ENCODE assay signal across 9 mouse cellular contexts in the genomic region with DNA sequence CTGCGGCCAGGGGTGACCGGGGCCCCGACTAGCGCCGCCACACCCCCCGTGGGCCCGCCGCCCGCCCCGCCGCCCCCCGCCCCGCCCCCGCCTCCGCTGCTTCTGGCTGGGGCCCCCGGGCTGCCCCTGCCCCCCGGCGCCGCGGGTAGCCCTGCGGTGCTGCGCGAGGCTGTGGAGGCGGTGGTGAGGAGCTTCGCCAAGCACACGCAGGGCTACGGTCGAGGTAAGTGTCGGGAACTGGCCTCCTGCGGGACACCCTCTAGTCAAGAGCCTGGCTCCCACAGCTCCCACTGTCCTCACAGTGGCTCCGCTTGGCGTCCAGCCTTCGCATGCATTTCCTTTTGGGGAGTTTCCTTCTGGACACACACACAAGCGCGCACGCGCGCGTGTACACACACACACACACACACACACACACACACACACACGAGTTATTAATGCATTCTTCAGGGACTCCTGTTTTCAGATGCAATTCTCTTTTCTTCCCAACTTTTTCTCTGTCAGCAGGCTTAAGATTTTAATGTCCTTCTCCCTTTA. TPM values are rescaled to one million over a fixed set of nuclear protein-coding genes. Genes with fewer than 3 reads are reported as not detected.
DNase-seq lines count a peak whose midpoint lies in the region; ATAC-seq and TF ChIP-seq lines count a peak whose summit lies in the region.
"Had no signal": no experiment of that assay in that cellular context is flagged by ENCODE, and none has a peak within 500 bp of the region (broad histone marks: within the 10 kb centered on the region; RNA-seq: fewer than 3 reads in every experiment).

No protein-coding gene starts in this region.

- 1% methylated on average over 36 of the region's 40 CpGs for WGBS in liver, embryonic 14.5 days (ENCODE audit: insufficient replicate concordance)
- under 1% methylated on average over 35 of the region's 40 CpGs for WGBS in neural tube, embryonic 14.5 days

- peak; percentile 26 for ATAC-seq in Patski
- ATAC-seq in liver, embryonic 14.5 days (ENCODE audit: insufficient read depth): peak; percentile 58
- peak; percentile 65 for ATAC-seq in neural tube, embryonic 14.5 days (ENCODE audit: low read depth)
- no peak for ATAC-seq in erythroid progenitor cell, adult 5-6 weeks (replicated peaks; ENCODE audit: low FRiP score, poor library complexity, severe bottlenecking)

- no peak for TF ChIP-seq CTCF in Patski (IDR thresholded peaks at IDR 0.05)
- TF ChIP-seq CTCF in liver, embryonic 14.5 days (IDR thresholded peaks at IDR 0.05; ENCODE audit: low read depth): no peak

- peak; percentile 82 for DNase-seq in 3134 (ENCODE audit: extremely low read depth, insufficient read length, low spot score)
- DNase-seq in Patski (ENCODE audit: low read depth, low spot score): no peak
- DNase-seq in embryo, embryonic 9.5 days (ENCODE audit: extremely low spot score): peak; percentile 75
- DNase-seq in heart, adult 9 months (ENCODE audit: low spot score in 2 of 2): peak; percentile 83
- peak; percentile 66 for DNase-seq in kidney, adult 9 months
- DNase-seq in liver, embryonic 14.5 days (ENCODE audit: low read depth in 3 of 3, low spot score in 3 of 3): no peak

- POLR2A ChIA-PET in Patski (lab: Charles Lee): interaction anchor here (0.6 to 2.5 kb wide), 7 partner anchors 14 to 77 kb away, joined by 3 to 9 read pairs (median 4); a partner anchor contains a TSS

- in situ Hi-C loops in Patski (cut with MboI; ENCODE audit: low pct_unique_long_range_greater_than_20kb): no loop called here

- H3K9ac ChIP-seq in liver, embryonic 14.5 days (replicated peaks): peak overlapping the region; percentile 47
- peak overlapping the region; percentile 94 for H3K9ac ChIP-seq in neural tube, embryonic 14.5 days (replicated peaks; ENCODE audit: low read depth, low read length)

- H3K9me3 ChIP-seq in liver, embryonic 14.5 days (ENCODE audit: control insufficient read depth, low read length): no peaks in the 10 kb centered on the region
- H3K9me3 ChIP-seq in neural tube, embryonic 14.5 days (ENCODE audit: control insufficient read depth, low read length): no peaks in the 10 kb centered on the region

- CTCF ChIA-PET in Patski (lab: Charles Lee): interaction anchor here (1.0 to 3.5 kb wide), 5 partner anchors 14 to 28 kb away, joined by 3 to 12 read pairs (median 5); a partner anchor contains a TSS

- no peak for TF ChIP-seq EP300 in liver, embryonic 14.5 days (IDR thresholded peaks at IDR 0.05; ENCODE audit: low read depth)

- peak overlapping the region; percentile 77 for H3K4me2 ChIP-seq in liver, embryonic 14.5 days (ENCODE audit: low read depth)
- H3K4me2 ChIP-seq in neural tube, embryonic 14.5 days (ENCODE audit: low read depth, low read length): peak overlapping the region; percentile 72

- H3K36me3 ChIP-seq in liver, embryonic 14.5 days (replicated peaks; ENCODE audit: control insufficient read depth, insufficient read depth, low read depth): no peaks in the 10 kb centered on the region
- H3K36me3 ChIP-seq in neural tube, embryonic 14.5 days (ENCODE audit: control insufficient read depth, insufficient read depth, low read length): no peaks in the 10 kb centered on the region

- H3K27ac ChIP-seq in liver, embryonic 14.5 days: no peak overlapping the region
- H3K27ac ChIP-seq in neural tube, embryonic 14.5 days (ENCODE audit: low read depth, low read length): peak overlapping the region; percentile 95

- no peaks in the 10 kb centered on the region for H3K4me1 ChIP-seq in liver, embryonic 14.5 days (replicated peaks; ENCODE audit: control insufficient read depth in 2 of 2, insufficient read depth in 2 of 2, low read length in 1 of 2)
- peaks cover 47% of the 10 kb centered on the region for H3K4me1 ChIP-seq in neural tube, embryonic 14.5 days (ENCODE audit: control insufficient read depth, insufficient read depth, low read length)

- no peaks in the 10 kb centered on the region for H3K27me3 ChIP-seq in Patski
- peaks cover 62% of the 10 kb centered on the region for H3K27me3 ChIP-seq in liver, embryonic 14.5 days (ENCODE audit: control insufficient read depth, insufficient read depth, low read length)
- no peaks in the 10 kb centered on the region for H3K27me3 ChIP-seq in neural tube, embryonic 14.5 days (ENCODE audit: control insufficient read depth, insufficient read depth, low read length)

- peak overlapping the region; percentile 58 to 62 for H3K4me3 ChIP-seq in liver, embryonic 14.5 days (ENCODE audit: insufficient read depth in 1 of 2, low read depth in 2 of 2, low read length in 2 of 2)
- H3K4me3 ChIP-seq in neural tube, embryonic 14.5 days (ENCODE audit: low read depth, low read length): peak overlapping the region; percentile 83

RNA-seq across cellular contexts. Expression of a gene that starts 0.4 kb away (rescaled TPM):
- 116 TPM for polyA plus RNA-seq in Patski (2021)
- polyA plus RNA-seq in liver, embryonic 14.5 days (2012; rRNA removed): 2.7 and 2.9 TPM in 2 replicates
- 0.32 and 0.48 TPM in 2 replicates for polyA plus RNA-seq in liver, embryonic 14.5 days (2014; fragmentation: Nextera tagmentation; extraction: Ambion mirVana)
- polyA plus RNA-seq in neural tube, embryonic 14.5 days (2014; fragmentation: Nextera tagmentation; extraction: Ambion mirVana): 7.4 and 7.6 TPM in 2 replicates
- total RNA-seq in erythroid progenitor cell, adult 5-6 weeks (2015; ENCODE audit: low replicate concordance): not detected in 2 replicates
- total RNA-seq in erythroid progenitor cell, adult 5-6 weeks (2017; ENCODE audit: low replicate concordance): 0.13 TPM in 1 of 2 replicates, not detected in the other

RNA-seq across cellular contexts. Expression of a gene that starts 4.9 kb away (rescaled TPM):
- polyA plus RNA-seq in Patski (2021): 0.62 TPM
- 0.08 TPM in 2 replicates for polyA plus RNA-seq in liver, embryonic 14.5 days (2012; rRNA removed)
- not detected in 2 replicates for polyA plus RNA-seq in liver, embryonic 14.5 days (2014; fragmentation: Nextera tagmentation; extraction: Ambion mirVana)
- 18.6 and 21.0 TPM in 2 replicates for polyA plus RNA-seq in neural tube, embryonic 14.5 days (2014; fragmentation: Nextera tagmentation; extraction: Ambion mirVana)
- not detected in 2 replicates for total RNA-seq in erythroid progenitor cell, adult 5-6 weeks (2015; ENCODE audit: low replicate concordance)
- total RNA-seq in erythroid progenitor cell, adult 5-6 weeks (2017; ENCODE audit: low replicate concordance): not detected in 2 replicates
- total RNA-seq: common myeloid progenitor, adult 5-6 weeks had no signal

RNA-seq across cellular contexts. Expression of a gene that starts 7.3 kb away (rescaled TPM):
- 33.6 TPM for polyA plus RNA-seq in Patski (2021)
- 6.2 and 11.8 TPM in 2 replicates for polyA plus RNA-seq in liver, embryonic 14.5 days (2012; rRNA removed)
- polyA plus RNA-seq in liver, embryonic 14.5 days (2014; fragmentation: Nextera tagmentation; extraction: Ambion mirVana): 3.0 and 3.3 TPM in 2 replicates
- polyA plus RNA-seq in neural tube, embryonic 14.5 days (2014; fragmentation: Nextera tagmentation; extraction: Ambion mirVana): 20.5 and 22.9 TPM in 2 replicates
- 29.2 and 32.7 TPM in 2 replicates for total RNA-seq in erythroid progenitor cell, adult 5-6 weeks (2015; ENCODE audit: low replicate concordance)
- 20.9 and 63.7 TPM in 2 replicates for total RNA-seq in erythroid progenitor cell, adult 5-6 weeks (2017; ENCODE audit: low replicate concordance)

RNA-seq across cellular contexts. Expression of a gene that starts 24.5 kb away (rescaled TPM):
- polyA plus RNA-seq in Patski (2021): 1.9 TPM
- not detected in 2 replicates for polyA plus RNA-seq in liver, embryonic 14.5 days (2012; rRNA removed)
- not detected in 2 replicates for polyA plus RNA-seq in liver, embryonic 14.5 days (2014; fragmentation: Nextera tagmentation; extraction: Ambion mirVana)
- 0.90 and 1.2 TPM in 2 replicates for polyA plus RNA-seq in neural tube, embryonic 14.5 days (2014; fragmentation: Nextera tagmentation; extraction: Ambion mirVana)
- not detected in 2 replicates for total RNA-seq in erythroid progenitor cell, adult 5-6 weeks (2015; ENCODE audit: low replicate concordance)
- not detected in 2 replicates for total RNA-seq in erythroid progenitor cell, adult 5-6 weeks (2017; ENCODE audit: low replicate concordance)
- total RNA-seq: common myeloid progenitor, adult 5-6 weeks had no signal

RNA-seq across cellular contexts. Expression of a gene that starts 28.4 kb away (rescaled TPM):
- polyA plus RNA-seq in Patski (2021): 104 TPM
- polyA plus RNA-seq in liver, embryonic 14.5 days (2012; rRNA removed): 11.6 and 22.8 TPM in 2 replicates
- 69.1 and 73.6 TPM in 2 replicates for polyA plus RNA-seq in liver, embryonic 14.5 days (2014; fragmentation: Nextera tagmentation; extraction: Ambion mirVana)
- polyA plus RNA-seq in neural tube, embryonic 14.5 days (2014; fragmentation: Nextera tagmentation; extraction: Ambion mirVana): 115 and 117 TPM in 2 replicates
- 54.5 and 72.4 TPM in 2 replicates for total RNA-seq in erythroid progenitor cell, adult 5-6 weeks (2015; ENCODE audit: low replicate concordance)
- total RNA-seq in erythroid progenitor cell, adult 5-6 weeks (2017; ENCODE audit: low replicate concordance): 18.3 and 36.5 TPM in 2 replicates

Comparison
In these comparisons a context has a peak if more than half of its experiments do, and no peak if none do; other contexts are left out.
1. DNase-seq: peak in 3134 (single experiment), embryo, embryonic 9.5 days (single experiment), heart, adult 9 months (2 of 2) and kidney, adult 9 months (single experiment); none in Patski (single experiment) and liver, embryonic 14.5 days (0 of 3).
2. RNA of a gene that starts 0.4 kb away (polyA plus RNA-seq): 116 TPM in Patski (single experiment); 7.4 to 7.6 TPM in neural tube, embryonic 14.5 days and 0.32 to 2.9 TPM in liver, embryonic 14.5 days; every median in the first group is over 10 times any median in the second.
3. RNA of a gene that starts 4.9 kb away (polyA plus RNA-seq): 18.6 to 21.0 TPM in neural tube, embryonic 14.5 days; 0.62 TPM in Patski (single experiment) and 0.08 TPM in liver, embryonic 14.5 days; every median in the first group is over 10 times any median in the second.